Mouse (Mus musculus) thymus, postnatal 0 days (tissue): ENCODE data around the gene 4933424G06Rik. TPM values are rescaled to one million over a fixed set of nuclear protein-coding genes. Genes with fewer than 3 reads are reported as not detected.
A peak's percentile ranks its signal among the peaks of the same experiment; 100 is the strongest.

Experiments
- DNase-seq: peaks from one replicate; pipeline ENCODE4 v3.0.0-alpha.2; 2015; ENCODE audit warnings: low spot score
- polyA plus RNA-seq: library from polyadenylated mRNA; unstranded; fragments of >200 nt; fragmentation: Nextera tagmentation; extraction: Ambion mirVana; gene quantifications from 2 replicates; pipeline ENCODE4 v1.2.1, GENCODE M21; 2015

4933424G06Rik gene
- polyA plus RNA-seq, 1 experiment from 2014 or later, result 0.13 TPM

GRCm38 (mm10) chr1:36709055-36709853 is 695 bp upstream of the 4933424G06Rik start:
- peak; percentile 65 for DNase-seq

- no peak for DNase-seq
These were observed 1.2 kb downstream of the 4933424G06Rik start for GRCm38 (mm10) chr1:36711104-36711503.

- DNase-seq, result no peak
These were observed 4.4 kb downstream of the 4933424G06Rik start, which contains the start of gene Actr1b for GRCm38 (mm10) chr1:36714311-36714710. TSS of gene Actr1b (minus strand) at chr1:36714422.

GRCm38 (mm10) chr1:36718786-36719185 is 8.8 kb downstream of the 4933424G06Rik start:
- no peak for DNase-seq

- peak; percentile 87 for DNase-seq
These were observed 13.5 kb downstream of the 4933424G06Rik start for GRCm38 (mm10) chr1:36723146-36724056.

- DNase-seq, result no peak
These were observed 14.1 kb downstream of the 4933424G06Rik start for GRCm38 (mm10) chr1:36724057-36724431.

GRCm38 (mm10) chr1:36737300-36737699 is 27.4 kb downstream of the 4933424G06Rik start:
- peak; percentile 86 for DNase-seq

GRCm38 (mm10) chr1:36739231-36739630 is 29.3 kb downstream of the 4933424G06Rik start:
- DNase-seq, result no peak

GRCm38 (mm10) chr1:36743046-36743445 is 33.1 kb downstream of the 4933424G06Rik start:
- DNase-seq, result no peak

GRCm38 (mm10) chr1:36744268-36744944 is 34.5 kb downstream of the 4933424G06Rik start:
- DNase-seq, result peak; percentile 85

- DNase-seq, result no peak
These were observed 35.7 kb downstream of the 4933424G06Rik start for GRCm38 (mm10) chr1:36745661-36746060.

- peak; percentile 69 for DNase-seq
These were observed 36.5 kb downstream of the 4933424G06Rik start for GRCm38 (mm10) chr1:36746452-36746851.

- DNase-seq, result no peak
These were observed 44.2 kb downstream of the 4933424G06Rik start for GRCm38 (mm10) chr1:36753932-36754675.

- no peak for DNase-seq
These were observed 48.6 kb downstream of the 4933424G06Rik start for GRCm38 (mm10) chr1:36758553-36758952.

- DNase-seq, result no peak
These were observed 49.1 kb downstream of the 4933424G06Rik start for GRCm38 (mm10) chr1:36759076-36759475.

- DNase-seq, result peak; percentile 23
These were observed 50.5 kb downstream of the 4933424G06Rik start for GRCm38 (mm10) chr1:36760401-36760800.

- no peak for DNase-seq
These were observed 51.1 kb downstream of the 4933424G06Rik start for GRCm38 (mm10) chr1:36761061-36761460.

GRCm38 (mm10) chr1:36761568-36761967 is 51.6 kb downstream of the 4933424G06Rik start, which contains the start of gene Zap70:
TSS of gene Zap70 (plus strand) at chr1:36761798.
- peak; percentile 85 for DNase-seq

- DNase-seq, result peak; percentile 77
These were observed 56.7 kb downstream of the 4933424G06Rik start for GRCm38 (mm10) chr1:36766431-36767205.

- DNase-seq, result peak; percentile 62
These were observed 57.4 kb downstream of the 4933424G06Rik start for GRCm38 (mm10) chr1:36767321-36767720.
